Mouse (Mus musculus): ENCODE data around the gene Btbd10. TPM values are rescaled to one million over a fixed set of nuclear protein-coding genes. Genes with fewer than 3 reads are reported as not detected.

Gene Btbd10
- polyA plus RNA-seq, 1 experiment from 2014 or later, result 26.2 TPM

GRCm38 (mm10) chr7:113295077-113295890, 73.9 kb downstream of the Btbd10 start:
- no peaks in the 10 kb centered on the region for H3K27me3 ChIP-seq
- peak overlapping the region; percentile 78 for H3K27ac ChIP-seq
- H3K4me1 ChIP-seq (replicated peaks), result peaks cover 17% of the 10 kb centered on the region
- no peaks in the 10 kb centered on the region for H3K9me3 ChIP-seq
- no peak overlapping the region for H3K9ac ChIP-seq (replicated peaks)
- peak overlapping the region; percentile 43 for H3K4me2 ChIP-seq
- H3K4me3 ChIP-seq (replicated peaks), result no peak overlapping the region
- 20% methylated on average over 17 of the region's 17 CpGs for WGBS
- ATAC-seq (ENCODE audit: insufficient number of reproducible peaks, insufficient read depth, low FRiP score, low TSS enrichment, low read depth), result no peak
- H3K36me3 ChIP-seq, result peaks cover 4% of the 10 kb centered on the region; the same call in 1 of the 2 replicates

DNA sequence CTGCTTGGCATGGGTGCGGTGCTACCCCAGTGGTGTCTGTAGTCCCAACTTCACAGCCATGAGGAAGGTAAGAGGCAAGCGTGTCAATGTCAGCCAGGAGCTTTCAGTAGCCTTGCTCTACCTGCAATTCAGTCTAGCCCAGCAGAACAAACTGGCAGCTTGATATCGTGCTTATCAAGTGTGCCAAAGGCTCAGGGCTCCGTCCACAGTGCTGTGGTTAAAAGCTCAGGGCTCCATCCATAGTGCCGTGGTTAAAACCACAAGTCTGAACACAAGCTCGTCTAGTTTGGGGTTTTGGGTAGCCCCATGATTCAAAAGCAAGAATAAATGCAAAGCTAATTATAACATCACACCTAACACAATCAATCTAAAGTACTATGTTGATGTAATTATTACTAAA, 74.6 kb downstream of the Btbd10 start:
- Histone ChIP-seq H3K4me1 (replicated peaks) (peaks cover 17% of the 10 kb centered on the region), H3K9ac (replicated peaks) (no peak overlapping the region), H3K4me3 (replicated peaks) (no peak overlapping the region), H3K27ac (no peak overlapping the region), H3K9me3 (no peaks in the 10 kb centered on the region), H3K27me3 (no peaks in the 10 kb centered on the region), H3K4me2 (no peak overlapping the region), H3K36me3 (peaks cover 4% of the 10 kb centered on the region; the same call in 1 of the 2 replicates)
- 90% methylated on average over 6 of the region's 6 CpGs for WGBS
- no peak for ATAC-seq (ENCODE audit: insufficient number of reproducible peaks, insufficient read depth, low FRiP score, low TSS enrichment, low read depth)

GRCm38 (mm10) chr7:113292193-113292592, 77.0 kb downstream of the Btbd10 start:
- 87% methylated on average over 4 of the region's 4 CpGs for WGBS

DNA sequence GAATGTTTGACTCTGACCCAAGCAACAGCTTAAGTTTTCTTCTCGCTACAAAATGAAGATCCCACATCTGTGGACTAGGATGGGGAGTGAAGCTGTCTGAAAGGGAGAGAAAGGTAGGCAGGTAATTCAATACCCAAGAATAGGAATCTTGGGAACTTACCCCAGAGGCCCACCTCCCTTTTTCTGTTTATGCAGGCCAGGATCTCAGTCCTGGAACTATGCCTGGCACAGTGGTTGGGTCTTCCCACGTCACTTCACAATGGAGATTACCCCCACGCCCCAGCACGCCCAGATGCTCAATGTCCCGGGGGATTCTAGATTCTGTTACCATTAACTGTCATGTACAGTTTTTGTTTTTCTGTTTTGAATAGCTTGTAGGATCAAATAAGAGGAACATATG, 77.5 kb downstream of the Btbd10 start:
- Histone ChIP-seq H3K4me1 (replicated peaks) (peaks cover 17% of the 10 kb centered on the region), H3K9me3 (no peaks in the 10 kb centered on the region), H3K9ac (replicated peaks) (no peak overlapping the region), H3K27me3 (no peaks in the 10 kb centered on the region), H3K4me2 (no peak overlapping the region), H3K4me3 (replicated peaks) (no peak overlapping the region), H3K36me3 (no peaks in the 10 kb centered on the region), H3K27ac (no peak overlapping the region)
- 88% methylated on average over 5 of the region's 5 CpGs for WGBS
- ATAC-seq (ENCODE audit: insufficient number of reproducible peaks, insufficient read depth, low FRiP score, low TSS enrichment, low read depth), result no peak

More at GRCm38 (mm10) chr7:113292193-113292592, 77.0 kb downstream of the Btbd10 start:
- Histone ChIP-seq H3K4me1 (replicated peaks) (peaks cover 17% of the 10 kb centered on the region), H3K4me3 (replicated peaks) (no peak overlapping the region), H3K9ac (replicated peaks) (no peak overlapping the region), H3K27me3 (no peaks in the 10 kb centered on the region), H3K27ac (no peak overlapping the region), H3K4me2 (no peak overlapping the region), H3K9me3 (no peaks in the 10 kb centered on the region), H3K36me3 (no peaks in the 10 kb centered on the region)
- ATAC-seq (ENCODE audit: insufficient number of reproducible peaks, insufficient read depth, low FRiP score, low TSS enrichment, low read depth), result no peak

DNA sequence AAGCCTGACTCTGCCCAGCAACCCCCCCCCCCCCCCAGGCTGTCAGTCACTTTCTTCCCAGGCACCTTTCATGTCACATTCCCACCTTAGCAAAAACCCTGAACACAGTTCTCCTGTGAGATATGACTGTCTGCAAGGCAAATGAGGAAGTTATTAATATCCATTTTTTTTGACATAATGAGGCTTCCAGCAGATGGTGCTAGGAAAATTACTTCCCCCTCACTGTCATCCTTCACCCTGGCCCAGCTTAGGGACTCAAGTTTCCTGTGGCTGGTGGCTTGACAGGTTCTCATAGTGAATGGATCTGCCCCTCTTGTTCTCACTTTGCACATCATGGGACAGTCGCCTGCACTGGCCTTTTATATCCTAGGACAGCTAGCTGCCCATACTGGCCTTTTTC, 80.0 kb downstream of the Btbd10 start:
- Histone ChIP-seq H3K4me2 (no peak overlapping the region), H3K36me3 (no peaks in the 10 kb centered on the region)

DNA sequence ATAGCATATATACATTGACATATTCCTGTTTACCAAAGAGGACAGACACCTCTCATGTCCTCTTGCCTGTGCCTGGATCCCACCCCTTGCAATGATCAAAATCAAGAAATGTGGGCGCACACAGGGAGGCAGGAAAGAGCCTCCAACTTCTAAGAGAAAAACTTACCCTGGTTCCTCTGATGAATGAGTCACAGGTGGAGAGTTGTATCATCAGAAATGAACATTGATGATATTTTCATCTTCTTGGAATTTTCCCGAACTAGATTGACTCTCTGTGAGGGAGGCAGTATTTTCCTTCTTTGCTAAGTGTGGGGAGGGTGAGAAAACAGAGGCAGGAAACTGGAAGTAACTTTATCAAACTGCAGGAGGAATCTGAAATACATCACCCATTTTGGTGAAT, 83.8 kb downstream of the Btbd10 start:
- H3K4me2 ChIP-seq, result no peak overlapping the region
- H3K27me3 ChIP-seq, result no peaks in the 10 kb centered on the region
- H3K36me3 ChIP-seq, result 0 out of 2 replicates have a peak, but pooled peaks cover 3% of the 10 kb centered on the region
- no peak overlapping the region for H3K4me3 ChIP-seq (replicated peaks)
- no peak for ATAC-seq (ENCODE audit: insufficient number of reproducible peaks, insufficient read depth, low FRiP score, low TSS enrichment, low read depth)
- H3K27ac ChIP-seq, result no peak overlapping the region
- no peaks in the 10 kb centered on the region for H3K4me1 ChIP-seq (replicated peaks)
- no peaks in the 10 kb centered on the region for H3K9me3 ChIP-seq
- no peak overlapping the region for H3K9ac ChIP-seq (replicated peaks)
- WGBS, result 85% methylated on average over 2 of the region's 2 CpGs

More for the DNA sequence above, 80.0 kb downstream of the Btbd10 start:
- no peak for ATAC-seq (ENCODE audit: insufficient number of reproducible peaks, insufficient read depth, low FRiP score, low TSS enrichment, low read depth)
- Histone ChIP-seq H3K27ac (no peak overlapping the region), H3K9ac (replicated peaks) (no peak overlapping the region), H3K4me3 (replicated peaks) (no peak overlapping the region), H3K9me3 (no peaks in the 10 kb centered on the region), H3K4me1 (replicated peaks) (peaks cover 2% of the 10 kb centered on the region; the same call in 1 of the 2 replicates), H3K27me3 (no peaks in the 10 kb centered on the region)
- WGBS, result 76% methylated on average over 1 of the region's 1 CpGs

GRCm38 (mm10) chr7:113279246-113279645, 89.9 kb downstream of the Btbd10 start:
- no peak overlapping the region for H3K9ac ChIP-seq (replicated peaks)
- H3K9me3 ChIP-seq, result no peaks in the 10 kb centered on the region
- 62% methylated on average over 2 of the region's 2 CpGs for WGBS
- 0 out of 2 replicates have a peak, but pooled peaks cover 3% of the 10 kb centered on the region for H3K4me1 ChIP-seq (replicated peaks)
- no peak for ATAC-seq (ENCODE audit: insufficient number of reproducible peaks, insufficient read depth, low FRiP score, low TSS enrichment, low read depth)
- no peak overlapping the region for H3K27ac ChIP-seq
- no peak overlapping the region for H3K4me2 ChIP-seq
- H3K36me3 ChIP-seq, result 0 out of 2 replicates have a peak, but pooled peaks cover 3% of the 10 kb centered on the region
- H3K4me3 ChIP-seq (replicated peaks), result no peak overlapping the region
- no peaks in the 10 kb centered on the region for H3K27me3 ChIP-seq

DNA sequence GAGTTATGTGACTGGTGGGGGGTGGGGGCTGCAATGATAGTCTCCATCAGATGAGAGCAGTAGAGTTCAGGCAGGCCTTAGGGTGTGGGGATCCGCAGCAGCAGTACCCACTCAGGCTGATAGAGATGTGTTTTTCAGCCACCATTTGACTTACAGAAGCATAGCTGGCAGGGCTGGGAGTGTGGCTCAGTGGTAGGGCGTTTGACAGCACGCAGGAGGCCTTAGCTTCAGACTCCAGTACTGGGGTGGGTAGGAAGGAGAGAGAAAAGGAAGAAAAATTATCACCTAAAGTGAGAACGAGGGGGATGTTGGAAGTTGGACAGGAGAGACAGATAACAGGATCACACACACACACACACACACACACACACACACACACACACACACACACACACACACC, 90.7 kb downstream of the Btbd10 start:
- ATAC-seq (ENCODE audit: insufficient number of reproducible peaks, insufficient read depth, low FRiP score, low TSS enrichment, low read depth), result no peak
- Histone ChIP-seq H3K9me3 (no peaks in the 10 kb centered on the region), H3K4me1 (replicated peaks) (0 out of 2 replicates have a peak, but pooled peaks cover 3% of the 10 kb centered on the region), H3K4me2 (no peak overlapping the region), H3K4me3 (replicated peaks) (no peak overlapping the region), H3K27ac (no peak overlapping the region), H3K36me3 (0 out of 2 replicates have a peak, but pooled peaks cover under 1% of the 10 kb centered on the region), H3K27me3 (no peaks in the 10 kb centered on the region), H3K9ac (replicated peaks) (no peak overlapping the region)
- 70% methylated on average over 2 of the region's 4 CpGs for WGBS

- no peak overlapping the region for H3K9ac ChIP-seq (replicated peaks)
- ATAC-seq (ENCODE audit: insufficient number of reproducible peaks, insufficient read depth, low FRiP score, low TSS enrichment, low read depth), result no peak
- H3K4me2 ChIP-seq, result no peak overlapping the region
- no peak overlapping the region for H3K4me3 ChIP-seq (replicated peaks)
- no peak overlapping the region for H3K27ac ChIP-seq
- H3K4me1 ChIP-seq (replicated peaks), result 0 out of 2 replicates have a peak, but pooled peaks cover 3% of the 10 kb centered on the region
- no peaks in the 10 kb centered on the region for H3K9me3 ChIP-seq
- 74% methylated on average over 2 of the region's 2 CpGs for WGBS
- H3K27me3 ChIP-seq, result no peaks in the 10 kb centered on the region
- no peaks in the 10 kb centered on the region for H3K36me3 ChIP-seq
Observed at GRCm38 (mm10) chr7:113277245-113277644, 91.9 kb downstream of the Btbd10 start.

GRCm38 (mm10) chr7:113272338-113272997, 96.7 kb downstream of the Btbd10 start:
- no peak overlapping the region for H3K9ac ChIP-seq (replicated peaks)
- WGBS, result 81% methylated on average over 5 of the region's 6 CpGs
- H3K4me2 ChIP-seq, result no peak overlapping the region
- H3K27me3 ChIP-seq, result no peaks in the 10 kb centered on the region
- H3K4me1 ChIP-seq (replicated peaks), result 0 out of 2 replicates have a peak, but pooled peaks cover 5% of the 10 kb centered on the region
- ATAC-seq (ENCODE audit: insufficient number of reproducible peaks, insufficient read depth, low FRiP score, low TSS enrichment, low read depth), result no peak
- H3K9me3 ChIP-seq, result no peaks in the 10 kb centered on the region
- no peak overlapping the region for H3K4me3 ChIP-seq (replicated peaks)
- H3K27ac ChIP-seq, result no peak overlapping the region
- no peaks in the 10 kb centered on the region for H3K36me3 ChIP-seq

DNA sequence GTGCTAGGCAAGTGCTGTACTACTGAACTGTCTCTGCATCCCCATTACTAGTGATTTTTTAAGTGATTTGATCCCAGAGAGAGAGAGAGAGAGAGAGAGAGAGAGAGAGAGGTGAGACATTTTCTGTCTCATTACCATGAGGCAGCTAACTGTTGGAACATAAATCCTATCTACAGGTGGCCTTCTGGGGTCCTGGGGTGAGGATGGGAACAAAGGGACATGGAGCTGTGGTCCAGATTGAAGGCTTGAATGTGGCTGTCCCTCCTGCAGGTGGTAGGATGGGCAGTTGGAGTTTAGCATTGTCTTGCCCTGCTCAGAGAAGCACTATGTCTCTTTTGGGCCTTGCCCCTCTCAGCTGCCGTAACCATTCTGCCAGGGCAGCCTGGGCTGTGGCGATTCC, 98.2 kb downstream of the Btbd10 start:
- H3K9ac ChIP-seq (replicated peaks), result no peak overlapping the region
- no peaks in the 10 kb centered on the region for H3K36me3 ChIP-seq
- H3K4me2 ChIP-seq, result no peak overlapping the region
- H3K4me3 ChIP-seq (replicated peaks), result no peak overlapping the region
- no peak for ATAC-seq (ENCODE audit: insufficient number of reproducible peaks, insufficient read depth, low FRiP score, low TSS enrichment, low read depth)
- H3K27ac ChIP-seq, result no peak overlapping the region
- WGBS, result 75% methylated on average over 2 of the region's 2 CpGs
- H3K9me3 ChIP-seq, result no peaks in the 10 kb centered on the region
- H3K4me1 ChIP-seq (replicated peaks), result 0 out of 2 replicates have a peak, but pooled peaks cover 5% of the 10 kb centered on the region
- no peaks in the 10 kb centered on the region for H3K27me3 ChIP-seq

Data from limb, embryonic 12.5 days (tissue).